Mouse (Mus musculus) MEL (cell line): Measurements from ENCODE around the gene Dnah17. TPM values are rescaled to one million over a fixed set of nuclear protein-coding genes. Genes with fewer than 3 reads are reported as not detected.

Experiments
- DNase-seq: peaks from one replicate; pipeline ENCODE4 v3.0.0; 2011; ENCODE audit warnings: low read depth, low spot score
- H3K27ac ChIP-seq: 2 replicates; pipeline ENCODE4 v1.5.1; 2012; ENCODE audit warnings: low read depth, mild to moderate bottlenecking, control low read depth, low read length, moderate library complexity; ENCODE audit not compliant: control insufficient read depth
- H3K27me3 ChIP-seq, 2 experiments: fragments of 150-350 bp in 1 of 2; sonication (generic) in 1 of 2; 2 replicates each; pipeline ENCODE4 v1.6.1; 2012; ENCODE audit warnings: low read length in 2 of 2, mild to moderate bottlenecking in 2 of 2, improper control_type of control experiment in 1 of 2, moderate library complexity in 1 of 2; ENCODE audit not compliant: insufficient read depth in 2 of 2, control insufficient read depth in 1 of 2
- H3K36me3 ChIP-seq, 2 experiments: 2 replicates each; pipeline ENCODE4 v1.6.1; 2012 to 2014; ENCODE audit warnings: low read length in 2 of 2, improper control_type of control experiment in 1 of 2, inconsistent platforms in 1 of 2, mild to moderate bottlenecking in 1 of 2; ENCODE audit not compliant: insufficient read depth in 2 of 2, control insufficient read depth in 1 of 2
- H3K4me1 ChIP-seq, 2 experiments: fragments of 150-350 bp in 1 of 2; sonication (generic) in 1 of 2; 2 replicates each; pipeline ENCODE4 v1.6.1; 2012; ENCODE audit warnings: low read length in 2 of 2, improper control_type of control experiment in 1 of 2, mild to moderate bottlenecking in 1 of 2; ENCODE audit not compliant: insufficient read depth in 2 of 2, control insufficient read depth in 1 of 2
- H3K4me3 ChIP-seq, 2 experiments: fragments of 150-350 bp in 1 of 2; sonication (generic) in 1 of 2; 2 replicates each; pipeline ENCODE4 v1.5.1; 2012; ENCODE audit warnings: low read depth in 2 of 2, low read length in 2 of 2, mild to moderate bottlenecking in 2 of 2, moderate library complexity in 2 of 2, control low read depth in 1 of 2, improper control_type of control experiment in 1 of 2; ENCODE audit not compliant: control insufficient read depth in 1 of 2, insufficient read depth in 1 of 2
- H3K79me2 ChIP-seq: 2 replicates; pipeline ENCODE4 v1.6.1; 2012; ENCODE audit warnings: mild to moderate bottlenecking, low read length, moderate library complexity; ENCODE audit not compliant: control insufficient read depth, poor library complexity, insufficient read depth
- H3K9ac ChIP-seq: 2 replicates; pipeline ENCODE4 v1.6.1; 2012; ENCODE audit warnings: low read depth, mild to moderate bottlenecking, control low read depth, low read length, moderate library complexity; ENCODE audit not compliant: control insufficient read depth, poor library complexity, severe bottlenecking
- H3K9me3 ChIP-seq: fragments of 150-350 bp; sonication (generic); replicated peaks from 2 replicates; pipeline ENCODE4 v1.6.1; 2012; ENCODE audit warnings: mild to moderate bottlenecking, low read length, improper control_type of control experiment, moderate library complexity; ENCODE audit not compliant: insufficient read depth
- BHLHE40 ChIP-seq: IDR thresholded peaks from 2 replicates; pipeline ENCODE4 v1.6.1; 2012; ENCODE audit warnings: low read depth, mild to moderate bottlenecking, inconsistent platforms, low read length, improper control_type of control experiment, borderline replicate concordance
- CTCF ChIP-seq, 3 experiments: IDR thresholded peaks in 2 of 3; conservative IDR thresholded peaks in 1 of 3; 2 replicates each; pipeline ENCODE4 v1.5.1; 2011 to 2012; ENCODE audit warnings: low read length in 3 of 3, low read depth in 2 of 3, mild to moderate bottlenecking in 2 of 3, improper control_type of control experiment in 1 of 3, inconsistent platforms in 1 of 3, mixed read lengths in 1 of 3, moderate library complexity in 1 of 3; ENCODE audit not compliant: control insufficient read depth in 1 of 3, insufficient read depth in 1 of 3, poor library complexity in 1 of 3, severe bottlenecking in 1 of 3
- E2F4 ChIP-seq: IDR thresholded peaks from 2 replicates; pipeline ENCODE4 v1.6.1; 2011; ENCODE audit warnings: low read depth, low read length, improper control_type of control experiment, borderline replicate concordance
- ELF1 ChIP-seq: IDR thresholded peaks from 2 replicates; pipeline ENCODE4 v1.6.1; 2014; ENCODE audit warnings: low read depth, mild to moderate bottlenecking, inconsistent platforms, low read length, improper control_type of control experiment, moderate library complexity
- EP300 ChIP-seq, 2 experiments: IDR thresholded peaks; 2 replicates each; pipeline ENCODE4 v1.6.1; 2011; ENCODE audit warnings: improper control_type of control experiment in 2 of 2, low read length in 2 of 2, low read depth in 1 of 2, mild to moderate bottlenecking in 1 of 2
- ETS1 ChIP-seq: IDR thresholded peaks from 2 replicates; pipeline ENCODE4 v1.6.1; 2012; ENCODE audit warnings: low read depth, mild to moderate bottlenecking, inconsistent platforms, low read length, improper control_type of control experiment, moderate library complexity
- GATA1 ChIP-seq: IDR thresholded peaks from 2 replicates; pipeline ENCODE4 v1.6.1; 2011; ENCODE audit warnings: low read depth, low read length, improper control_type of control experiment
- HCFC1 ChIP-seq: IDR thresholded peaks from 2 replicates; pipeline ENCODE4 v1.6.1; 2012; ENCODE audit warnings: low read depth, mild to moderate bottlenecking, inconsistent platforms, low read length, improper control_type of control experiment, moderate library complexity
- JUND ChIP-seq: IDR thresholded peaks from 2 replicates; pipeline ENCODE4 v1.6.1; 2011; ENCODE audit warnings: low read depth, mild to moderate bottlenecking, improper control_type of control experiment, low read length
- KAT2A ChIP-seq: conservative IDR thresholded peaks from 2 replicates; pipeline ENCODE4 v1.6.1; 2012; ENCODE audit warnings: low read depth, low read length, improper control_type of control experiment, inconsistent platforms
- MAX ChIP-seq: IDR thresholded peaks from 2 replicates; pipeline ENCODE4 v1.6.1; 2011; ENCODE audit warnings: low read length, improper control_type of control experiment
- MAZ ChIP-seq: IDR thresholded peaks from 2 replicates; pipeline ENCODE4 v1.6.1; 2012; ENCODE audit warnings: low read depth, mild to moderate bottlenecking, inconsistent platforms, low read length, improper control_type of control experiment
- MXI1 ChIP-seq: IDR thresholded peaks from 2 replicates; pipeline ENCODE4 v1.6.1; 2011; ENCODE audit warnings: mild to moderate bottlenecking, low read depth, low read length, improper control_type of control experiment
- MYB ChIP-seq: IDR thresholded peaks from 2 replicates; pipeline ENCODE4 v1.6.1; 2011; ENCODE audit warnings: mild to moderate bottlenecking, low read depth, low read length, improper control_type of control experiment
- MYC ChIP-seq: IDR thresholded peaks from 2 replicates; pipeline ENCODE4 v1.6.1; 2011; ENCODE audit warnings: low read depth, mild to moderate bottlenecking, low read length, improper control_type of control experiment, moderate library complexity
- NELFE ChIP-seq: IDR thresholded peaks from 2 replicates; pipeline ENCODE4 v1.6.1; 2011; ENCODE audit warnings: low read depth, low read length, improper control_type of control experiment
- NRF1 ChIP-seq: IDR thresholded peaks from 2 replicates; pipeline ENCODE4 v1.6.1; 2014; ENCODE audit warnings: low read depth, mild to moderate bottlenecking, inconsistent platforms, low read length, improper control_type of control experiment, moderate library complexity; ENCODE audit not compliant: poor library complexity, insufficient read depth, severe bottlenecking
- POLR2A ChIP-seq, 2 experiments: IDR thresholded peaks; 2 replicates each; pipeline ENCODE4 v1.6.1; 2011 to 2012; ENCODE audit warnings: low read length in 2 of 2, mild to moderate bottlenecking in 2 of 2, control low read depth in 1 of 2, improper control_type of control experiment in 1 of 2, low read depth in 1 of 2, moderate library complexity in 1 of 2; ENCODE audit not compliant: control insufficient read depth in 1 of 2, insufficient read depth in 1 of 2, poor library complexity in 1 of 2
- POLR2AphosphoS5 ChIP-seq: IDR thresholded peaks from 2 replicates; pipeline ENCODE4 v1.6.1; 2012; ENCODE audit warnings: low read depth, borderline replicate concordance, mild to moderate bottlenecking, inconsistent platforms, low read length, moderate library complexity, mixed read lengths
- RAD21 ChIP-seq: IDR thresholded peaks from 2 replicates; pipeline ENCODE4 v1.6.1; 2011; ENCODE audit warnings: mild to moderate bottlenecking, low read depth, low read length, improper control_type of control experiment
- SMC3 ChIP-seq: IDR thresholded peaks from 2 replicates; pipeline ENCODE4 v1.6.1; 2011; ENCODE audit warnings: low read depth, low read length, improper control_type of control experiment
- TCF12 ChIP-seq: IDR thresholded peaks from 2 replicates; pipeline ENCODE4 v1.6.1; 2014; ENCODE audit warnings: low read depth, mild to moderate bottlenecking, inconsistent platforms, low read length, improper control_type of control experiment, moderate library complexity
- UBTF ChIP-seq: IDR thresholded peaks from 2 replicates; pipeline ENCODE4 v1.6.1; 2012; ENCODE audit warnings: low read depth, mild to moderate bottlenecking, inconsistent platforms, low read length, improper control_type of control experiment, moderate library complexity, borderline replicate concordance; ENCODE audit not compliant: insufficient read depth
- USF1 ChIP-seq: IDR thresholded peaks from 2 replicates; pipeline ENCODE4 v1.6.1; 2014; ENCODE audit warnings: low read depth, mild to moderate bottlenecking, inconsistent platforms, low read length, improper control_type of control experiment, moderate library complexity
- ZC3H11A ChIP-seq: IDR thresholded peaks from 2 replicates; pipeline ENCODE4 v1.6.1; 2012; ENCODE audit warnings: low read depth, mild to moderate bottlenecking, inconsistent platforms, low read length, improper control_type of control experiment
- ZKSCAN1 ChIP-seq: IDR thresholded peaks from 2 replicates; pipeline ENCODE4 v1.6.1; 2012; ENCODE audit warnings: low read depth, mild to moderate bottlenecking, inconsistent platforms, low read length, improper control_type of control experiment, moderate library complexity
- ZNF384 ChIP-seq: IDR thresholded peaks from 2 replicates; pipeline ENCODE4 v1.6.1; 2012; ENCODE audit warnings: low read depth, mild to moderate bottlenecking, inconsistent platforms, low read length, improper control_type of control experiment
- polyA plus RNA-seq, 2 experiments: library from polyadenylated mRNA; stranded (reverse) in 1 of 2; unstranded in 1 of 2; fragments of >175 nt in 1 of 2; fragments of >200 nt in 1 of 2; gene quantifications; 2 replicates each; pipeline versions ENCODE4 v1.2.1 to v1.2.4; 2012; ENCODE audit warnings: low replicate concordance in 2 of 2, low read depth in 1 of 2; ENCODE audit not compliant: insufficient read length in 2 of 2, insufficient read depth in 1 of 2, missing spikeins in 1 of 2
- total RNA-seq: library from RNA; depleted of rRNA; stranded (reverse); fragments of 300-350 nt; gene quantifications from 2 replicates; pipeline ENCODE4 v1.2.3, GENCODE M21; 2012

The Dnah17 gene
- total and polyA plus RNA-seq, 3 experiments: 0.04 to 0.21 TPM; not detected in 1

DNA sequence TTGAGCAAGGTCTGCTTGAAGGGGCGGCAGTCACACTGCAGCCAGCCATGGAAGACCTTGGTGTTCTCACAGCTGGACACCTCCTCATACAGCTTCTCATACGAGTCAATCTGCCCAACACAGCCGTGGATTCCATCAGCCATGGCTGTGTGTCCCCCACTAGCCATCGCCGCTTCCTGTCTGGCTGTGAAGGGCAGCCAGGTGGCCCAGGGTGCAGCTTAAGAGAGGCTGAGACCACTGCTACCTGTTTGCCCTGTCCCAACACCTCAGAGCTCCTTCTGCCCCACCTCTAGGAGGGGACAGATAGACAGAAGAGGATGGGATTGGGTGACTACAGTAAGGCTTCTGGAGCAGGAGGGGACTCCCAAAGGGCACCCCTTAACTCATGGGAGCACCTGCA, 27.1 kb downstream of the Dnah17 start:
- Histone ChIP-seq H3K4me1 (no peaks in the 10 kb centered on the region), H3K27ac (no peak overlapping the region), H3K4me3 (no peak overlapping the region), H3K79me2 (no peaks in the 10 kb centered on the region), H3K36me3 (no peaks in the 10 kb centered on the region), H3K27me3 (peaks cover 0 to 3% of the 10 kb centered on the region in 2 experiments; a peak in 2 of 4 replicates), H3K9ac (no peak overlapping the region), H3K9me3 (no peaks in the 10 kb centered on the region)
- peak; percentile 8 for DNase-seq
- TF ChIP-seq TCF12: no peak

GRCm38 (mm10) chr11:118102838-118103237, 27.6 kb downstream of the Dnah17 start:
- TF ChIP-seq MYB (no peak), GATA1 (no peak), CTCF (IDR thresholded peaks at IDR 0.05 in 2 of 3, conservative IDR thresholded peaks at IDR 0.05 in 1 of 3; ENCODE audit: control insufficient read depth in 1 of 3, insufficient read depth in 1 of 3, low read depth in 2 of 3, low read length in 3 of 3, poor library complexity in 1 of 3, severe bottlenecking in 1 of 3) (peak in 2 of 3 experiments; percentile 100; a peak in 5 of 6 replicates), MYC (peak; percentile 91), ZNF384 (peak; percentile 32; the same call in 1 of the 2 replicates), MXI1 (no peak), RAD21 (peak; percentile 79), ELF1 (no peak), ZKSCAN1 (no peak), ETS1 (no peak), JUND (no peak), BHLHE40 (no peak), SMC3 (peak; percentile 98), ZC3H11A (peak; percentile 84), POLR2AphosphoS5 (no peak), E2F4 (no peak), UBTF (no peak), TCF12 (no peak), MAX (peak; percentile 84), KAT2A (no peak), USF1 (no peak), HCFC1 (no peak), POLR2A (IDR thresholded peaks at IDR 0.05; ENCODE audit: control insufficient read depth in 1 of 2, insufficient read depth in 1 of 2, low read depth in 1 of 2, low read length in 2 of 2, poor library complexity in 1 of 2) (no peak), NRF1 (no peak), NELFE (no peak), MAZ (0 out of 2 replicates have a peak, but pooled peaks have one; percentile 45), EP300 (IDR thresholded peaks at IDR 0.05; ENCODE audit: low read depth in 1 of 2, low read length in 2 of 2) (0 out of 4 replicates have a peak, but pooled peaks of 1 of the 2 experiments have one; percentile 7)
- Histone ChIP-seq H3K4me1 (no peaks in the 10 kb centered on the region), H3K27me3 (peaks cover 0 to 6% of the 10 kb centered on the region in 2 experiments; a peak in 2 of 4 replicates), H3K9me3 (no peaks in the 10 kb centered on the region), H3K4me3 (no peak overlapping the region), H3K36me3 (no peaks in the 10 kb centered on the region), H3K79me2 (no peaks in the 10 kb centered on the region), H3K27ac (no peak overlapping the region), H3K9ac (no peak overlapping the region)
- DNase-seq: peak; percentile 87
